In genomic region chr14:62003013-62003781, GRCm38 (mm10) we compare ENCODE assay signal across 10 mouse cellular contexts.
DNase-seq lines count a peak whose midpoint lies in the region; ATAC-seq lines count a peak whose summit lies in the region.
"Had no signal": no experiment of that assay in that cellular context is flagged by ENCODE, and none has a peak within 500 bp of the region (broad histone marks: within the 10 kb centered on the region; RNA-seq: fewer than 3 reads in every experiment).

No protein-coding gene starts in this region.

- H3K4me1 ChIP-seq in kidney, embryonic 14.5 days (ENCODE audit: control insufficient read depth, insufficient read depth, low read length) = peaks cover 15% of the 10 kb centered on the region; the same call in 1 of the 2 replicates
- H3K4me1 ChIP-seq in forebrain, embryonic 11.5 days (replicated peaks; ENCODE audit: control insufficient read depth, insufficient read depth, low read length) = no peaks in the 10 kb centered on the region; the same call in 1 of the 2 replicates
- H3K4me1 ChIP-seq in limb, embryonic 13.5 days = peaks cover 26% of the 10 kb centered on the region

- 57% methylated on average over 16 of the region's 16 CpGs for WGBS in kidney, embryonic 14.5 days
- 21% methylated on average over 16 of the region's 16 CpGs for WGBS in forebrain, embryonic 11.5 days
- whole genome bisulfite sequencing in limb, embryonic 13.5 days = 38% methylated on average over 16 of the region's 16 CpGs

- no peak for ATAC-seq in kidney, embryonic 14.5 days (ENCODE audit: low FRiP score, low TSS enrichment)
- ATAC-seq in forebrain, embryonic 11.5 days (replicated peaks; ENCODE audit: low FRiP score) = peak; percentile 86
- no peak; the same call in 1 of the 2 replicates for ATAC-seq in limb, embryonic 13.5 days (ENCODE audit: low FRiP score, low read depth)
- no peak for ATAC-seq in granulocyte monocyte progenitor cell, adult 5-6 weeks (replicated peaks; ENCODE audit: poor library complexity, severe bottlenecking)

- H3K27ac ChIP-seq in kidney, embryonic 14.5 days (ENCODE audit: low read depth, low read length) = no peak overlapping the region; the same call in 1 of the 2 replicates
- H3K27ac ChIP-seq in forebrain, embryonic 11.5 days (ENCODE audit: low read depth, low read length) = peak overlapping the region; percentile 57
- peak overlapping the region; percentile 6; the same call in 1 of the 2 replicates for H3K27ac ChIP-seq in limb, embryonic 13.5 days
- H3K27ac ChIP-seq: liver, embryonic 14.5 days had no signal

- DNase-seq in kidney, adult 11 months = peak; percentile 68
- peak; percentile 56 for DNase-seq in forebrain, embryonic 11.5 days (ENCODE audit: low spot score)
- peak; percentile 77 for DNase-seq in kidney, postnatal 10 days
- peak; percentile 3 for DNase-seq in ovary, postnatal 14 days (ENCODE audit: low spot score)
- DNase-seq in thymus, postnatal 4 days = no peak

- no peaks in the 10 kb centered on the region for H3K27me3 ChIP-seq in kidney, embryonic 14.5 days (ENCODE audit: control insufficient read depth, insufficient read depth, low read length)
- no peaks in the 10 kb centered on the region for H3K27me3 ChIP-seq in forebrain, embryonic 11.5 days (ENCODE audit: control insufficient read depth, insufficient read depth, low read length)
- no peaks in the 10 kb centered on the region for H3K27me3 ChIP-seq in limb, embryonic 13.5 days

- no peak overlapping the region for H3K4me2 ChIP-seq in kidney, embryonic 14.5 days (replicated peaks; ENCODE audit: low read depth, low read length)
- H3K4me2 ChIP-seq in forebrain, embryonic 11.5 days (ENCODE audit: low read depth, low read length, severe bottlenecking) = peak overlapping the region; percentile 24; the same call in 1 of the 2 replicates
- peak overlapping the region; percentile 35 for H3K4me2 ChIP-seq in limb, embryonic 13.5 days (replicated peaks)

- no peaks in the 10 kb centered on the region for H3K36me3 ChIP-seq in kidney, embryonic 14.5 days (ENCODE audit: control insufficient read depth, insufficient read depth, low read length)
- no peaks in the 10 kb centered on the region for H3K36me3 ChIP-seq in forebrain, embryonic 11.5 days (ENCODE audit: control insufficient read depth, insufficient read depth, low read length)
- no peaks in the 10 kb centered on the region for H3K36me3 ChIP-seq in limb, embryonic 13.5 days
- H3K36me3 ChIP-seq: G1E had no signal

- no peaks in the 10 kb centered on the region for H3K9me3 ChIP-seq in kidney, embryonic 14.5 days (ENCODE audit: control insufficient read depth, low read length)
- no peaks in the 10 kb centered on the region; the same call in 1 of the 2 replicates for H3K9me3 ChIP-seq in forebrain, embryonic 11.5 days (ENCODE audit: control insufficient read depth, low read length)
- 0 out of 2 replicates have a peak, but pooled peaks cover 3% of the 10 kb centered on the region for H3K9me3 ChIP-seq in limb, embryonic 13.5 days
- H3K9me3 ChIP-seq: G1E had no signal

- H3K4me3 ChIP-seq in kidney, embryonic 14.5 days (ENCODE audit: low read length) = no peak overlapping the region
- no peak overlapping the region for H3K4me3 ChIP-seq in forebrain, embryonic 11.5 days (ENCODE audit: low read depth, low read length)
- H3K4me3 ChIP-seq in limb, embryonic 13.5 days = no peak overlapping the region

- H3K9ac ChIP-seq in kidney, embryonic 14.5 days (ENCODE audit: low read depth, low read length) = no peak overlapping the region
- H3K9ac ChIP-seq in forebrain, embryonic 11.5 days (ENCODE audit: low read length) = no peak overlapping the region
- no peak overlapping the region for H3K9ac ChIP-seq in limb, embryonic 13.5 days
- H3K9ac ChIP-seq: liver, embryonic 14.5 days had no signal
